Mouse (Mus musculus): Measurements from ENCODE around the gene Ergic1. TPM values are rescaled to one million over a fixed set of nuclear protein-coding genes. Genes with fewer than 3 reads are reported as not detected.

Ergic1 gene
- polyA plus RNA-seq, 1 experiment = 93.3 TPM

GRCm38 (mm10) chr17:26602371-26602885 is 41.1 kb downstream of the Ergic1 start:
- no peak for DNase-seq
- TF ChIP-seq CTCF (IDR thresholded peaks at IDR 0.05; ENCODE audit: insufficient read depth, low read length) = no peak
- WGBS = 33% methylated on average over 12 of the region's 12 CpGs
- Histone ChIP-seq H3K4me1 (ENCODE audit: control insufficient read depth, insufficient read depth, low read length) (peaks cover 25% of the 10 kb centered on the region), H3K4me3 (replicated peaks; ENCODE audit: extremely low read depth, low read depth, low read length) (no peak overlapping the region)

- TF ChIP-seq CTCF (IDR thresholded peaks at IDR 0.05; ENCODE audit: insufficient read depth, low read length) (no peak), POLR2A (IDR thresholded peaks at IDR 0.05; ENCODE audit: borderline replicate concordance, extremely low read depth, low read depth, low read length) (no peak)
- 84% methylated on average over 8 of the region's 8 CpGs for WGBS
- no peak for DNase-seq
- H3K4me3 ChIP-seq (replicated peaks; ENCODE audit: extremely low read depth, low read depth, low read length) = no peak overlapping the region
- H3K4me1 ChIP-seq (ENCODE audit: control insufficient read depth, insufficient read depth, low read length) = peaks cover 25% of the 10 kb centered on the region
Measured at GRCm38 (mm10) chr17:26603311-26603710, 42.0 kb downstream of the Ergic1 start.

GRCm38 (mm10) chr17:26605636-26606035 is 44.3 kb downstream of the Ergic1 start:
- no peak for DNase-seq
- TF ChIP-seq POLR2A (IDR thresholded peaks at IDR 0.05; ENCODE audit: borderline replicate concordance, extremely low read depth, low read depth, low read length) (no peak), CTCF (IDR thresholded peaks at IDR 0.05; ENCODE audit: insufficient read depth, low read length) (no peak)
- 71% methylated on average over 4 of the region's 4 CpGs for WGBS
- Histone ChIP-seq H3K4me1 (ENCODE audit: control insufficient read depth, insufficient read depth, low read length) (peaks cover 25% of the 10 kb centered on the region), H3K4me3 (replicated peaks; ENCODE audit: extremely low read depth, low read depth, low read length) (no peak overlapping the region)

GRCm38 (mm10) chr17:26606516-26606915 is 45.2 kb downstream of the Ergic1 start:
- no peak for TF ChIP-seq CTCF (IDR thresholded peaks at IDR 0.05; ENCODE audit: insufficient read depth, low read length)
- TF ChIP-seq POLR2A (IDR thresholded peaks at IDR 0.05; ENCODE audit: borderline replicate concordance, extremely low read depth, low read depth, low read length) = no peak
- 63% methylated on average over 2 of the region's 2 CpGs for WGBS
- Histone ChIP-seq H3K4me3 (replicated peaks; ENCODE audit: extremely low read depth, low read depth, low read length) (no peak overlapping the region), H3K4me1 (ENCODE audit: control insufficient read depth, insufficient read depth, low read length) (peaks cover 22% of the 10 kb centered on the region)
- no peak for DNase-seq

DNA sequence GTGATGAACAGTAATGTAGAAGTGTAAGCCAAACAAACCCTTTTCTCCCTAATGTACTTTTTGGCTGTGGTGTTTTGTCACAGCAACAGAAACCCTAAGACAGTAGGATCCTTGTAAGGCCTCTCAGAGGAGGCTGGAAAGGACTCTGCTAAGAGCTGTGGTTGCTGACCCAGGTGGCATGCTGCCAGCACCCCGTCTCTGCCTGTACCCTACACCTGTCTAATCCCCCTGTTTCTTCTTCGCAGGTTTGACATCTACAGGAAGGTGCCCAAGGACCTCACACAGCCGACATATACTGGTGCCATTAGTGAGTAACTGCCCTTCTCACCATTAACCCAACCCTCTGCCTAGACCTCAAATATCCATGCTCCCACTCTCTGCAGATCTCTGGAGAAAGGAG is 47.1 kb downstream of the Ergic1 start:
- DNase-seq = no peak
- peaks cover 11% of the 10 kb centered on the region for H3K4me1 ChIP-seq (ENCODE audit: control insufficient read depth, insufficient read depth, low read length)
- TF ChIP-seq POLR2A (IDR thresholded peaks at IDR 0.05; ENCODE audit: borderline replicate concordance, extremely low read depth, low read depth, low read length) (no peak), CTCF (IDR thresholded peaks at IDR 0.05; ENCODE audit: insufficient read depth, low read length) (no peak)
- no peak overlapping the region for H3K4me3 ChIP-seq (replicated peaks; ENCODE audit: extremely low read depth, low read depth, low read length)
- 80% methylated on average over 3 of the region's 3 CpGs for WGBS

DNA sequence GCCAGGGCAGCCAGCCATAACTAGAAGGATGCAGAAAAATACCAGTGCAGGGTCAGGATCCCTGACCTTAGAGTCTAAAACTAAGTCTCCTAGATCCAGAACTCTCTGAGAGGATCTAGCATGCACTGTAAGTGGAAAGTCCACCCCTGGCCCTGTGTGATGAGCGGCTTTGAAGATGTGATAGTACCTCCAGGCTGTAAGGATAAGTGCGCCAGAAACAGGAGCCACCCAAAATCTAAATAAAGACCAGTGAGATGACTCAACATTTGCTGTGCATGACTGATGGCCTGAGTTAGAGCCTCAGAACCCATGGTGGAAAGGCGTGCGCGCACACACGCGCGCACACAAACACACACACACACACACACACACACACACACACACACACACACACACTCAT is 47.6 kb downstream of the Ergic1 start:
- 86% methylated on average over 8 of the region's 8 CpGs for WGBS
- no peak for DNase-seq
- TF ChIP-seq POLR2A (IDR thresholded peaks at IDR 0.05; ENCODE audit: borderline replicate concordance, extremely low read depth, low read depth, low read length) (no peak), CTCF (IDR thresholded peaks at IDR 0.05; ENCODE audit: insufficient read depth, low read length) (no peak)
- Histone ChIP-seq H3K4me3 (replicated peaks; ENCODE audit: extremely low read depth, low read depth, low read length) (no peak overlapping the region), H3K4me1 (ENCODE audit: control insufficient read depth, insufficient read depth, low read length) (peaks cover 11% of the 10 kb centered on the region)

DNA sequence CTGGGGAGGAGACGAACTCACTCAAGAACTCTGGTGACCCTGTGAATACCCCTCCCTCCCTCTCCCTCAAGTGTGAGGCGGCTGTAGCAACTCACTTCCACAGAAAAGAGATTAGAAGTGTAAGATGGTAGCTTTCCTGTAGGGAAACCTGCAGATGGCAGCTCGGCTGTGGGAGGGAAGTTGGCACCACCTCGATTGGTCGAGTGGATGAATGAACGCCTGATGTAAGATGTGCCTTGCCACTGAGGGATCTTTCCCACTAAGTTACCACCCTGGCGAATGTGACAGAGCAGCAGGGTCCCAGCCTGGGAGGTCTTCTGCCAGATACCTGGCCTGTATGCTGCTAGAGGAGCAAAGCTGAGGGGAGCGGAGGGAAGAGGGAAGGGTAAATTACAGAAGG is 48.5 kb downstream of the Ergic1 start:
- TF ChIP-seq POLR2A (IDR thresholded peaks at IDR 0.05; ENCODE audit: borderline replicate concordance, extremely low read depth, low read depth, low read length) = no peak
- TF ChIP-seq CTCF (IDR thresholded peaks at IDR 0.05; ENCODE audit: insufficient read depth, low read length) = no peak
- H3K4me3 ChIP-seq (replicated peaks; ENCODE audit: extremely low read depth, low read depth, low read length) = no peak overlapping the region
- 80% methylated on average over 8 of the region's 8 CpGs for WGBS
- DNase-seq = no peak
- peaks cover 11% of the 10 kb centered on the region for H3K4me1 ChIP-seq (ENCODE audit: control insufficient read depth, insufficient read depth, low read length)

- no peak for TF ChIP-seq CTCF (IDR thresholded peaks at IDR 0.05; ENCODE audit: insufficient read depth, low read length)
- no peak for TF ChIP-seq POLR2A (IDR thresholded peaks at IDR 0.05; ENCODE audit: borderline replicate concordance, extremely low read depth, low read depth, low read length)
- DNase-seq = no peak
- Histone ChIP-seq H3K4me1 (ENCODE audit: control insufficient read depth, insufficient read depth, low read length) (peaks cover 17% of the 10 kb centered on the region), H3K4me3 (replicated peaks; ENCODE audit: extremely low read depth, low read depth, low read length) (no peak overlapping the region)
- WGBS = 27% methylated on average over 7 of the region's 7 CpGs
Measured at GRCm38 (mm10) chr17:26611328-26611727, 50.0 kb downstream of the Ergic1 start.

DNA sequence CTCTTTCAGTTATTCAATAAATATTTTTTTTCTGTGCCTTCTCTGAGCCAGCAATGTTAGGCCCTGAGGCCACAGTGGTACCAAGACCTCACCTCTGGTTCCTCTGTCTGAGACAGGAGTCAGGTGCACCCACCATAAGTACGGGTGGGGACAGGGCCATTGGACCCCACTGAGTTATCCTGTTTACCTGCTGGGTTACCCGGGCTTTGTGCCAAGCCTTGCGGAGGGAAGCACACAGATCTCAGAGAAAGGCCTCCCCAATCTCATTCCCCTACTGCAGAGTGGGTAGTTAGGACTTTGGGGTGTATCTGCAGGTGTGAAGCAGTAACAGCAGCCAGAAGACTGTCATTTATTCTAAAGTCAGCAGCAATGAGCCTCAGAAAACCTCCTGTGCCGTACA is 50.6 kb downstream of the Ergic1 start:
- Histone ChIP-seq H3K4me3 (replicated peaks; ENCODE audit: extremely low read depth, low read depth, low read length) (no peak overlapping the region), H3K4me1 (ENCODE audit: control insufficient read depth, insufficient read depth, low read length) (peaks cover 22% of the 10 kb centered on the region)
- 51% methylated on average over 4 of the region's 4 CpGs for WGBS
- no peak for TF ChIP-seq POLR2A (IDR thresholded peaks at IDR 0.05; ENCODE audit: borderline replicate concordance, extremely low read depth, low read depth, low read length)
- no peak for TF ChIP-seq CTCF (IDR thresholded peaks at IDR 0.05; ENCODE audit: insufficient read depth, low read length)
- no peak for DNase-seq

DNA sequence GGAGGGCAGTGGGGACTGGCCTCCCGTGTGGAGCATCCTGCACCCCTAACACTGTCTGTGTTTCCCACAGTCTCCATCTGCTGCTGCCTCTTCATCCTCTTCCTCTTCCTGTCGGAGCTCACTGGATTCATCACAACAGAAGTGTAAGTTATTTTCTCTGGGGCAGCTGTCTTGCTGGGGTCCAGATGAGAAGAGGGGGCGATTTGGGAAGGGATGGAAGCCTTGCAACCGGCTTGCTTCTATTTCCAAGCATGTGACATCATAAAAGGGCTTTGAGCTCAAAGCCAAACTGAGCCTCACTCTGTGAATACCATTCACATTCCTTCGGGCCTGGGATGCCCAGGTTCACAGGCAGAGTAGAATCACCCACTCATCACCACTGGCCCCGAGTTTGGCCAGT is 53.0 kb downstream of the Ergic1 start:
- DNase-seq = no peak
- H3K4me1 ChIP-seq (ENCODE audit: control insufficient read depth, insufficient read depth, low read length) = peaks cover 24% of the 10 kb centered on the region
- H3K4me3 ChIP-seq (replicated peaks; ENCODE audit: extremely low read depth, low read depth, low read length) = no peak overlapping the region
- TF ChIP-seq POLR2A (IDR thresholded peaks at IDR 0.05; ENCODE audit: borderline replicate concordance, extremely low read depth, low read depth, low read length) = no peak
- no peak for TF ChIP-seq CTCF (IDR thresholded peaks at IDR 0.05; ENCODE audit: insufficient read depth, low read length)
- WGBS = 62% methylated on average over 6 of the region's 6 CpGs

Data from lung, adult 2 months (tissue).